Mouse (Mus musculus) bone marrow macrophage, adult 2 months (primary cell): ENCODE data around the gene Dixdc1. TPM values are rescaled to one million over a fixed set of nuclear protein-coding genes. Genes with fewer than 3 reads are reported as not detected.

Experiments
- H3K27ac ChIP-seq: 2 replicates; pipeline ENCODE4 v1.5.1; 2012; ENCODE audit warnings: low read depth, low read length; ENCODE audit not compliant: insufficient read depth
- H3K4me1 ChIP-seq: 2 replicates; pipeline ENCODE4 v1.6.1; 2012; ENCODE audit warnings: low read length; ENCODE audit not compliant: control insufficient read depth, insufficient read depth
- H3K4me3 ChIP-seq: 2 replicates; pipeline ENCODE4 v1.5.1; 2012; ENCODE audit warnings: mild to moderate bottlenecking, low read length, moderate library complexity; ENCODE audit not compliant: insufficient read depth
- CTCF ChIP-seq: IDR thresholded peaks from 2 replicates; pipeline ENCODE4 v1.5.1; 2012; ENCODE audit warnings: low read depth, mild to moderate bottlenecking, low read length, moderate library complexity
- POLR2A ChIP-seq: IDR thresholded peaks from 2 replicates; pipeline ENCODE4 v1.6.1; 2012; ENCODE audit warnings: mild to moderate bottlenecking, low read depth, low read length, borderline replicate concordance
- polyA plus RNA-seq: library from polyadenylated mRNA; stranded (reverse); fragments of >200 nt; gene quantifications from 2 replicates; pipeline ENCODE4 v1.2.4, GENCODE M21; 2012; ENCODE audit not compliant: missing spikeins, insufficient read depth, insufficient read length

Gene Dixdc1
- polyA plus RNA-seq, 1 experiment: not detected

- H3K4me1 ChIP-seq: peaks cover 7% of the 10 kb centered on the region; the same call in 1 of the 2 replicates
- no peak overlapping the region for H3K4me3 ChIP-seq
- H3K27ac ChIP-seq: no peak overlapping the region
- TF ChIP-seq POLR2A (no peak), CTCF (no peak)
Measured at GRCm38 (mm10) chr9:50700921-50701691, 38.2 kb downstream of the Dixdc1 start.

- TF ChIP-seq POLR2A: no peak
- TF ChIP-seq CTCF: no peak
- Histone ChIP-seq H3K4me1 (peaks cover 4% of the 10 kb centered on the region; the same call in 1 of the 2 replicates), H3K27ac (no peak overlapping the region), H3K4me3 (peak overlapping the region; percentile 52)
Measured at GRCm38 (mm10) chr9:50698418-50699409, 40.6 kb downstream of the Dixdc1 start.

- H3K4me3 ChIP-seq: peak overlapping the region; percentile 41; the same call in 1 of the 2 replicates
- TF ChIP-seq POLR2A (no peak), CTCF (no peak)
Measured at GRCm38 (mm10) chr9:50697706-50698041, 41.6 kb downstream of the Dixdc1 start.

GRCm38 (mm10) chr9:50696851-50697705 is 42.2 kb downstream of the Dixdc1 start:
- Histone ChIP-seq H3K27ac (no peak overlapping the region), H3K4me3 (no peak overlapping the region), H3K4me1 (peaks cover 4% of the 10 kb centered on the region; the same call in 1 of the 2 replicates)
- TF ChIP-seq POLR2A: no peak
- no peak for TF ChIP-seq CTCF

More at GRCm38 (mm10) chr9:50697706-50698041, 41.6 kb downstream of the Dixdc1 start:
- Histone ChIP-seq H3K27ac (no peak overlapping the region), H3K4me1 (peaks cover 4% of the 10 kb centered on the region; the same call in 1 of the 2 replicates)

GRCm38 (mm10) chr9:50695153-50695552 is 44.2 kb downstream of the Dixdc1 start:
- no peak for TF ChIP-seq CTCF
- TF ChIP-seq POLR2A: no peak
- no peak overlapping the region for H3K27ac ChIP-seq
- peaks cover 4% of the 10 kb centered on the region; the same call in 1 of the 2 replicates for H3K4me1 ChIP-seq
- H3K4me3 ChIP-seq: no peak overlapping the region

GRCm38 (mm10) chr9:50693631-50694030 is 45.7 kb downstream of the Dixdc1 start:
- TF ChIP-seq CTCF: no peak
- TF ChIP-seq POLR2A: no peak
- Histone ChIP-seq H3K4me3 (no peak overlapping the region), H3K4me1 (peaks cover 4% of the 10 kb centered on the region; the same call in 1 of the 2 replicates), H3K27ac (no peak overlapping the region)

GRCm38 (mm10) chr9:50692626-50693580 is 46.4 kb downstream of the Dixdc1 start:
- Histone ChIP-seq H3K4me3 (no peak overlapping the region), H3K27ac (no peak overlapping the region), H3K4me1 (no peaks in the 10 kb centered on the region)
- TF ChIP-seq CTCF (no peak), POLR2A (no peak)

- no peak for TF ChIP-seq POLR2A
- TF ChIP-seq CTCF: no peak
- peaks cover 10% of the 10 kb centered on the region for H3K4me1 ChIP-seq
- H3K27ac ChIP-seq: no peak overlapping the region
- no peak overlapping the region for H3K4me3 ChIP-seq
Measured at GRCm38 (mm10) chr9:50686866-50687652, 52.3 kb downstream of the Dixdc1 start.
